Mouse (Mus musculus): ENCODE results near the gene Hmgcr.

GRCm38 (mm10) chr13:96671906-96672234 lies 1.1 kb upstream of the Hmgcr start:
- TF ChIP-seq GATA1 (IDR thresholded peaks at IDR 0.05; ENCODE audit: borderline replicate concordance, low read length) (no peak), FLI1 (IDR thresholded peaks at IDR 0.05; ENCODE audit: low read length) (no peak)

Measured in megakaryocyte, embryonic 14.5 days (primary cell).